Mouse (Mus musculus) midbrain, embryonic 14.5 days (tissue): ENCODE results near the gene Hnrnpll. TPM values are rescaled to one million over a fixed set of nuclear protein-coding genes. Genes with fewer than 3 reads are reported as not detected.

Experiments used
- ATAC-seq: fragments of 200-750 bp; cut with Nextera tagmentation; 2 replicates; pipeline ENCODE4 v1.8.0; 2017; ENCODE audit warnings: moderate number of reproducible peaks, moderate library complexity; ENCODE audit not compliant: low FRiP score, low TSS enrichment
- DNase-seq: peaks from one replicate; pipeline ENCODE4 v3.0.0-alpha.2; 2015
- H3K27ac ChIP-seq: fragments of 300-500 bp; sonication (generic); replicated peaks from 2 replicates; pipeline ENCODE4 v1.5.1; 2014; ENCODE audit warnings: mild to moderate bottlenecking, low read depth, low read length, moderate library complexity
- H3K27me3 ChIP-seq: fragments of 300-500 bp; sonication (generic); 2 replicates; pipeline ENCODE4 v1.6.1; 2014; ENCODE audit warnings: low read length, control low read depth, mixed read lengths; ENCODE audit not compliant: control insufficient read depth, insufficient read depth
- H3K36me3 ChIP-seq: fragments of 300-500 bp; sonication (generic); 2 replicates; pipeline ENCODE4 v1.6.1; 2014; ENCODE audit warnings: low read length, control low read depth; ENCODE audit not compliant: control insufficient read depth, insufficient read depth
- H3K4me1 ChIP-seq: fragments of 300-500 bp; sonication (generic); 2 replicates; pipeline ENCODE4 v1.6.1; 2014; ENCODE audit warnings: mild to moderate bottlenecking, antibody characterized with exemption, low read length, control low read depth; ENCODE audit not compliant: control insufficient read depth, insufficient read depth
- H3K4me2 ChIP-seq: fragments of 300-500 bp; sonication (generic); 2 replicates; pipeline ENCODE4 v1.6.1; 2014; ENCODE audit warnings: mild to moderate bottlenecking, low read length, moderate library complexity
- H3K4me3 ChIP-seq: fragments of 300-500 bp; sonication (generic); replicated peaks from 2 replicates; pipeline ENCODE4 v1.5.1; 2014; ENCODE audit warnings: low read depth, low read length
- H3K9ac ChIP-seq: fragments of 300-500 bp; sonication (generic); replicated peaks from 2 replicates; pipeline ENCODE4 v1.6.1; 2014; ENCODE audit warnings: mild to moderate bottlenecking, low read length, moderate library complexity
- H3K9me3 ChIP-seq: fragments of 300-500 bp; sonication (generic); 2 replicates; pipeline ENCODE4 v1.6.1; 2016; ENCODE audit warnings: low read length, control low read depth, mixed read lengths; ENCODE audit not compliant: control insufficient read depth
- WGBS: fragments of 180-500 bp; shearing (Covaris S2); extraction: QIAGEN DNeasy Blood & Tissue Kit; methylation state at CpG from one replicate; pipeline ENCODE4 v1.1.7; 2014; 5-methylcytosine and 5-hydroxymethylcytosine counted together
- polyA plus RNA-seq: library from polyadenylated mRNA; unstranded; fragments of >200 nt; fragmentation: Nextera tagmentation; extraction: Ambion mirVana; gene quantifications from 2 replicates; pipeline ENCODE4 v1.2.1, GENCODE M21; 2014

Hnrnpll gene
- polyA plus RNA-seq, 1 experiment from 2014 or later, result 76.7 TPM

DNA sequence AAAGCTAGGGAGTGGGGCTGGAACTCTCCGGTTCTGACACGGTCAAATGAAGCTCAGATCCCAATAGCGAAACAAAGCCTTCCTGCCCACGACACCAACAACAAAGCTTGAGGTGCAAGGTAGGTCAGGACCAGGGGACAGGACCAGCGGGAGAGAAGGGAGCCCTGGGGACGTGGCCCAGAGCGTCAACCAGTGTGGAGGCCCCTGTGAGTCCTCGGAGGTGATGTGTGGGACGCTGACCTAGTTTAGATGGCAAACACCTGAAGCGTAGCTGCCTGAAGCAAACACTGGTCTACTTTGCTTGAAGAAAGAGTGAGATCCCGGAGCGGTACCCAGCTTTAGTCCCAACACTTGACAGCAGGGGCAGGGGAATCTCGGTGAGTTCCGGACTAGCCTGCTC lies 62.5 kb downstream of the Hnrnpll start:
- Histone ChIP-seq H3K27me3 (no peaks in the 10 kb centered on the region), H3K36me3 (no peaks in the 10 kb centered on the region), H3K4me3 (no peak overlapping the region), H3K9me3 (no peaks in the 10 kb centered on the region), H3K9ac (no peak overlapping the region), H3K4me1 (no peaks in the 10 kb centered on the region), H3K27ac (no peak overlapping the region), H3K4me2 (no peak overlapping the region)
- ATAC-seq (no peak), DNase-seq (no peak)
- WGBS, result 92% methylated on average over 14 of the region's 14 CpGs

DNA sequence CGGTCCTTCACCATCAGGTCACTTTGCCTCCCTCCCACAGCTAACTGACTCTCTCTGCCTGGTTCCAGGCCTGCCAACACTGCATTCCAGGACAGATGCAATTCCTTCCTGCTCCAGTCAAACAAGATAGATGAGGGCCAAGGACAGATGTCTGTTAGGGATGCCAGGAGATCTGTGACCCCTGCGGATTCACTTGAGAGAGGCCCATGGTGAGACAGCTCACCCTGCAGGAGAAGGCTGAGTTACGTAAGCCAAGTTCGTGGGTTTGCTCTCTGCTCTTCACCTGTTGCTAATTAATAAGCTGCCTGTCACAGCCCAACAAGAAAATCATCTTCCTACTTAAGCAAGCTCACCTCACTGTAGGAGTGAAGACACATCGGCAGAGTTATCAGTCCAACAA lies 63.1 kb downstream of the Hnrnpll start:
- no peaks in the 10 kb centered on the region for H3K36me3 ChIP-seq
- DNase-seq (no peak), ATAC-seq (no peak)
- H3K27me3 ChIP-seq, result no peaks in the 10 kb centered on the region
- no peak overlapping the region for H3K4me3 ChIP-seq
- no peaks in the 10 kb centered on the region for H3K4me1 ChIP-seq
- no peak overlapping the region for H3K27ac ChIP-seq
- H3K9ac ChIP-seq, result no peak overlapping the region
- H3K4me2 ChIP-seq, result no peak overlapping the region
- H3K9me3 ChIP-seq, result no peaks in the 10 kb centered on the region
- 87% methylated on average over 5 of the region's 5 CpGs for WGBS

GRCm38 (mm10) chr17:79995091-79995691 lies 66.9 kb downstream of the Hnrnpll start:
- Histone ChIP-seq H3K27me3 (no peaks in the 10 kb centered on the region), H3K9ac (no peak overlapping the region), H3K4me2 (no peak overlapping the region), H3K4me1 (no peaks in the 10 kb centered on the region), H3K27ac (no peak overlapping the region), H3K4me3 (no peak overlapping the region), H3K36me3 (no peaks in the 10 kb centered on the region), H3K9me3 (no peaks in the 10 kb centered on the region)
- no peak for DNase-seq
- WGBS, result 89% methylated on average over 3 of the region's 3 CpGs
- no peak for ATAC-seq

DNA sequence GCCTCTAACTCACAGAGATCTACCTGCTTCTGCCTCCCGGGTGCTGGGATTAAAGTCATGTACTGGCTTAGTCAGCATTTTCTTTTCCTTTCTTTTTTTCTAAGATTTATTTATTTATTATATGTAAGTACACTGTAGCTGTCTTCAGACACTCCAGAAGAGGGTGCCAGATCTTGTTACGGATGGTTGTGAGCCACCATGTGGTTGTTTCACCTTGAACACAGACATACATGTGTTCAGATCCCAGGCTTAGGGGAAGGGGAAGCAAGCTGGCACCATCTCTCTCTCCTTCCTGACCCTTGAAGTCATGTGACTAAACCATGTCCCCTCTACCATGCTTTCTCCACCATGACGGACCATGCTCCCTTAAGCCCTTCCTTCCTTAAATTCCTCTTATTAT lies 70.0 kb downstream of the Hnrnpll start:
- Histone ChIP-seq H3K36me3 (no peaks in the 10 kb centered on the region), H3K4me1 (no peaks in the 10 kb centered on the region), H3K27ac (no peak overlapping the region), H3K4me3 (no peak overlapping the region), H3K9me3 (no peaks in the 10 kb centered on the region), H3K9ac (no peak overlapping the region), H3K27me3 (no peaks in the 10 kb centered on the region), H3K4me2 (no peak overlapping the region)
- no peak for DNase-seq
- 93% methylated on average over 3 of the region's 3 CpGs for WGBS
- ATAC-seq, result no peak

DNA sequence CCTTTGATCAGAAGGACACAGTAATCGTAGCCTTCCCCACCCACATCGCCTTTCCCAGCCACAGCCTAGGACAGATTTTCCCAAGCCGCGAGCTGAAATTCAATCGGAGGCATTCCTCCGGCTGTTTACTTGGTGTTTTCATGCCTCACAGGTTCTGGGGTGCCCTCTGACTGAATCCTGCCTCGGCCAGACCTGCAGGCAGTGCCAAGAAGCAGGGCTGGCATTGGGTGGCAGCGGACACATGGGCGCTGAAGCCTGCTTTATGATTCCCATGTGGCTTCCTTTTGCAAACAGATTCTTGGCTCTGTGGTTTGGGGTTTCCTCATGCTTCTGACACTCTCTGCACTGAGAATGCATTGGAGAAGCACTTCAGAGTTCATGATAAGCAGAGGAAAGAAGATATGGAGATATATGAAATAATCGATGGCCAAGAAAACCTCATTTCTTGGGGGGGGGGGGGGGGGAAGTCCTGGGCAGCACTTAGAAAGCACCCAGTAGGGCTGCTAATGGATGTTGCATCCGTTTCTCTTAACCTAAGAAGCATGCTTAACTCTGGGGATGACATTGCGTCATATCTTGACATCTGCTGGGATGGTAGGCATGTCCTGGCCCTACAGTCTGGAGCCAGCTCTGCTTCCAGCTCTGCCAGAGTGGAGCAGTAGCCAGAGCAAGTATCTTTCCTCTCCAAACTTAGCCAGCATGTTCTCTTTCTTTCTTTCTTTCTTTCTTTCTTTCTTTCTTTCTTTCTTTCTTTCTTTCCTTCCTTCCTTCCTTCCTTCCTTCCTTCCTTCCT lies 70.8 kb downstream of the Hnrnpll start:
- Histone ChIP-seq H3K4me3 (no peak overlapping the region), H3K4me2 (no peak overlapping the region), H3K9ac (no peak overlapping the region), H3K27me3 (no peaks in the 10 kb centered on the region), H3K27ac (no peak overlapping the region), H3K4me1 (no peaks in the 10 kb centered on the region), H3K36me3 (no peaks in the 10 kb centered on the region), H3K9me3 (no peaks in the 10 kb centered on the region)
- DNase-seq (no peak), ATAC-seq (no peak)
- 87% methylated on average over 12 of the region's 12 CpGs for WGBS

DNA sequence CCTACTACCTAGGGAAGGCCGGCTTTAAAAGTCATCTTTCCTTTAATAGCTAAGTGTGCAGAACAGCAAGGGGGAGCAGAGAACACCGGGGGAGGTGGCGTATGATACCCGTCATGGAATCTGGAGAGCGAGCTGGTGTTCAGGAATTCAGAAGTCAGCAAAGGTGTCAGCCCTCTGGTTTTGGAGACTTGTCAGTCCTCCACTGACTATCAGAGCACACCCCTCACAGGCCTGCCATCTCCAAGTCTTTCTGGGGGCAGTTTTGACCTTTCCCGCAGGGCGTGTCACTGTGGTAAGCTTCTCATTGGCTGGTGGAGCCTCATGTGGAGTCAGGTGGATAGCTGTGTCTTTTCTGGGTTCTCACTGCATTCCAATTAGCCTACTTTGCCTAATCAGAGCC lies 72.0 kb downstream of the Hnrnpll start:
- H3K36me3 ChIP-seq, result no peaks in the 10 kb centered on the region
- no peak overlapping the region for H3K9ac ChIP-seq
- no peak overlapping the region for H3K4me3 ChIP-seq
- H3K9me3 ChIP-seq, result no peaks in the 10 kb centered on the region
- no peaks in the 10 kb centered on the region for H3K4me1 ChIP-seq
- H3K27ac ChIP-seq, result no peak overlapping the region
- WGBS, result 91% methylated on average over 7 of the region's 7 CpGs
- DNase-seq (no peak), ATAC-seq (no peak)
- no peaks in the 10 kb centered on the region for H3K27me3 ChIP-seq
- no peak overlapping the region for H3K4me2 ChIP-seq

DNA sequence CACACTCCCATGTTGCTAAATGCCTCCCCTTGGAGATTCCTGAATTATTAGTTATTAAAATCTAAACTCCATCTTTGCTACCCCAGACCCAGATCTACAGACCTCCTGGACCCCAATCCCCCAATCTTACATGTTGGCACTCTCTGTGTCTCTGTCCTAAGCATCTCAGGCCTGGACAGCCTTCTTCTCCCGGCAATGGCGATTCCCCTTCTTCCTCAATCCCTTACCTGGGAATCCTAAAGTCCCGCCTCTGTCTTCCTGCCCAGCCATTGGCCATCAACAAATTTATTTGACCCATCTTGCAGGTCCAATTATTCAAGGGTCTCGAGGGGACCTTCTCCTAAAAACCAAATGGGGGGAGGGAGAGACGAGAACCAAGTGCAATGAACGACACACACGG lies 77.7 kb downstream of the Hnrnpll start:
- Histone ChIP-seq H3K4me3 (no peak overlapping the region), H3K4me2 (no peak overlapping the region), H3K27me3 (no peaks in the 10 kb centered on the region), H3K27ac (no peak overlapping the region), H3K4me1 (0 out of 2 replicates have a peak, but pooled peaks cover 3% of the 10 kb centered on the region), H3K36me3 (no peaks in the 10 kb centered on the region), H3K9ac (no peak overlapping the region), H3K9me3 (no peaks in the 10 kb centered on the region)
- ATAC-seq (no peak), DNase-seq (no peak)
- 94% methylated on average over 7 of the region's 7 CpGs for WGBS

- H3K9me3 ChIP-seq, result no peaks in the 10 kb centered on the region
- ATAC-seq (no peak), DNase-seq (no peak)
- H3K27ac ChIP-seq, result no peak overlapping the region
- WGBS, result 77% methylated on average over 8 of the region's 8 CpGs
- H3K36me3 ChIP-seq, result no peaks in the 10 kb centered on the region
- 0 out of 2 replicates have a peak, but pooled peaks cover 3% of the 10 kb centered on the region for H3K4me1 ChIP-seq
- no peak overlapping the region for H3K4me3 ChIP-seq
- H3K9ac ChIP-seq, result no peak overlapping the region
- no peaks in the 10 kb centered on the region for H3K27me3 ChIP-seq
- no peak overlapping the region for H3K4me2 ChIP-seq
Observed at GRCm38 (mm10) chr17:79982955-79983529, 79.1 kb downstream of the Hnrnpll start.

- Histone ChIP-seq H3K36me3 (no peaks in the 10 kb centered on the region), H3K9me3 (no peaks in the 10 kb centered on the region), H3K4me3 (no peak overlapping the region), H3K4me1 (0 out of 2 replicates have a peak, but pooled peaks cover 3% of the 10 kb centered on the region), H3K4me2 (no peak overlapping the region), H3K9ac (no peak overlapping the region), H3K27ac (no peak overlapping the region), H3K27me3 (no peaks in the 10 kb centered on the region)
- 36% methylated on average over 7 of the region's 7 CpGs for WGBS
- DNase-seq (no peak), ATAC-seq (no peak)
Observed at GRCm38 (mm10) chr17:79982548-79982947, 79.6 kb downstream of the Hnrnpll start.
